Mouse (Mus musculus) liver, adult 2 months (tissue): Measurements from ENCODE around the gene Dcst1. TPM values are rescaled to one million over a fixed set of nuclear protein-coding genes. Genes with fewer than 3 reads are reported as not detected.

ENCODE experiments used
- DNase-seq: peaks from one replicate; pipeline ENCODE4 v3.0.0-alpha.2; 2011; ENCODE audit warnings: low read depth, low spot score; ENCODE audit errors: extremely low read depth
- H3K27ac ChIP-seq: fragments of 200-500 bp; replicated peaks from 2 replicates; pipeline ENCODE4 v1.5.1; 2012; ENCODE audit warnings: low read depth, mild to moderate bottlenecking, control low read depth, inconsistent platforms, low read length; ENCODE audit not compliant: insufficient read depth
- H3K27me3 ChIP-seq: fragments of 200-500 bp; 2 replicates; pipeline ENCODE4 v1.6.1; 2012; ENCODE audit warnings: mild to moderate bottlenecking, moderate library complexity, low read length, inconsistent platforms; ENCODE audit not compliant: control insufficient read depth, insufficient read depth
- H3K36me3 ChIP-seq: fragments of 200-500 bp; 2 replicates; pipeline ENCODE4 v1.6.1; 2012; ENCODE audit warnings: low read length, inconsistent platforms; ENCODE audit not compliant: control insufficient read depth, insufficient read depth
- H3K4me1 ChIP-seq: fragments of 200-500 bp; 2 replicates; pipeline ENCODE4 v1.6.1; 2011; ENCODE audit warnings: low read length; ENCODE audit not compliant: control insufficient read depth, insufficient read depth
- H3K4me3 ChIP-seq: fragments of 200-500 bp; 2 replicates; pipeline ENCODE4 v1.5.1; 2011; ENCODE audit warnings: low read depth, mild to moderate bottlenecking, control low read depth, low read length, moderate library complexity; ENCODE audit not compliant: insufficient read depth
- H3K79me2 ChIP-seq: fragments of 200-500 bp; 2 replicates; pipeline ENCODE4 v1.6.1; 2012; ENCODE audit warnings: inconsistent platforms, mild to moderate bottlenecking, low read length, moderate library complexity; ENCODE audit not compliant: control insufficient read depth, insufficient read depth
- H3K9ac ChIP-seq: fragments of 200-500 bp; 2 replicates; pipeline ENCODE4 v1.6.1; 2012; ENCODE audit warnings: low read depth, mild to moderate bottlenecking, control low read depth, inconsistent platforms, low read length
- CTCF ChIP-seq: fragments of 200-500 bp; IDR thresholded peaks from 2 replicates; pipeline ENCODE4 v1.5.1; 2011; ENCODE audit warnings: low read depth, low read length, control low read depth
- POLR2A ChIP-seq: fragments of 200-500 bp; IDR thresholded peaks from 2 replicates; pipeline ENCODE4 v1.6.1; 2011; ENCODE audit warnings: low read length, control low read depth; ENCODE audit not compliant: insufficient read depth; ENCODE audit errors: extremely low read depth
- whole genome bisulfite sequencing: fragments of 180-500 bp; shearing (Covaris S2); methylation state at CpG from one replicate; pipeline ENCODE4 v1.1.7; 2018; 5-methylcytosine and 5-hydroxymethylcytosine counted together
- polyA plus RNA-seq: library from polyadenylated mRNA; depleted of rRNA; stranded (reverse); fragments of >200 nt; gene quantifications from 2 replicates; pipeline ENCODE4 v1.2.3, GENCODE M21; 2012
- total RNA-seq: library from RNA; depleted of rRNA; stranded (reverse); fragments of >200 nt; gene quantifications from 2 replicates; pipeline ENCODE4 v1.2.3, GENCODE M21; 2014

Gene Dcst1
- total and polyA plus RNA-seq, 2 experiments: 0.04 TPM; not detected in 1

GRCm38 (mm10) chr3:89394894-89395256 lies 29.8 kb upstream of the Dcst1 start:
- Histone ChIP-seq H3K27ac (peak overlapping the region; percentile 98), H3K36me3 (peaks cover under 1% of the 10 kb centered on the region; the same call in 1 of the 2 replicates), H3K9ac (peak overlapping the region; percentile 92), H3K4me3 (peak overlapping the region; percentile 85), H3K27me3 (no peaks in the 10 kb centered on the region), H3K79me2 (peaks cover 28% of the 10 kb centered on the region), H3K4me1 (peaks cover 18% of the 10 kb centered on the region)
- DNase-seq: peak; percentile 85
- peak; percentile 61; the same call in 1 of the 2 replicates for TF ChIP-seq POLR2A
- TF ChIP-seq CTCF: no peak
- WGBS: 2% methylated on average over 12 of the region's 12 CpGs

GRCm38 (mm10) chr3:89394006-89394893 lies 29.2 kb upstream of the Dcst1 start, which contains the start of gene Zbtb7b:
TSS of gene Zbtb7b (minus strand) at chr3:89394776.
- H3K27ac ChIP-seq: peak within 1 kb of the TSS; percentile 98
- H3K79me2 ChIP-seq: peaks cover 33% of the 10 kb centered on the region
- H3K36me3 ChIP-seq: no peaks in the 10 kb centered on the region
- TF ChIP-seq POLR2A (peak; percentile 59; the same call in 1 of the 2 replicates), CTCF (peak; percentile 67)
- peak; percentile 86 for DNase-seq
- H3K4me1 ChIP-seq: peaks cover 24% of the 10 kb centered on the region
- H3K4me3 ChIP-seq: peak within 1 kb of the TSS; percentile 85
- H3K9ac ChIP-seq: peak within 1 kb of the TSS; percentile 92
- under 1% methylated on average over 41 of the region's 42 CpGs for WGBS
- H3K27me3 ChIP-seq: no peaks in the 10 kb centered on the region

- Histone ChIP-seq H3K4me1 (peaks cover 26% of the 10 kb centered on the region), H3K79me2 (peaks cover 36% of the 10 kb centered on the region), H3K36me3 (no peaks in the 10 kb centered on the region), H3K4me3 (peak overlapping the region; percentile 85), H3K27me3 (no peaks in the 10 kb centered on the region), H3K9ac (peak overlapping the region; percentile 92), H3K27ac (peak overlapping the region; percentile 98)
- TF ChIP-seq POLR2A: peak; percentile 86
- TF ChIP-seq CTCF: no peak
- DNase-seq: peak; percentile 90
- WGBS: under 1% methylated on average over 15 of the region's 15 CpGs
Measured at GRCm38 (mm10) chr3:89393605-89394004, 28.6 kb upstream of the Dcst1 start.

- peaks cover 32% of the 10 kb centered on the region for H3K4me1 ChIP-seq
- 1% methylated on average over 20 of the region's 24 CpGs for WGBS
- H3K27ac ChIP-seq: peak overlapping the region; percentile 87
- H3K4me3 ChIP-seq: peak overlapping the region; percentile 71
- peaks cover 43% of the 10 kb centered on the region for H3K79me2 ChIP-seq
- peak overlapping the region; percentile 82 for H3K9ac ChIP-seq
- DNase-seq: no peak
- no peaks in the 10 kb centered on the region for H3K27me3 ChIP-seq
- TF ChIP-seq CTCF (no peak), POLR2A (0 out of 2 replicates have a peak, but pooled peaks have one; percentile 26)
- H3K36me3 ChIP-seq: no peaks in the 10 kb centered on the region
Measured at GRCm38 (mm10) chr3:89392871-89393311, 27.8 kb upstream of the Dcst1 start.

- Histone ChIP-seq H3K4me1 (peaks cover 33% of the 10 kb centered on the region), H3K27me3 (no peaks in the 10 kb centered on the region), H3K79me2 (peaks cover 53% of the 10 kb centered on the region), H3K9ac (peak overlapping the region; percentile 82), H3K27ac (peak overlapping the region; percentile 97), H3K36me3 (no peaks in the 10 kb centered on the region), H3K4me3 (peak overlapping the region; percentile 71)
- 1% methylated on average over 56 of the region's 56 CpGs for WGBS
- TF ChIP-seq POLR2A (0 out of 2 replicates have a peak, but pooled peaks have one; percentile 18), CTCF (no peak)
- DNase-seq: peak; percentile 85
Measured at GRCm38 (mm10) chr3:89391663-89392511, 26.8 kb upstream of the Dcst1 start.
